Mouse (Mus musculus) liver, postnatal 0 days (tissue): Measurements from ENCODE around the gene Gm17535.
"Not testable (repeated sequence)": the region's sequence is repeated elsewhere in the genome, so short reads cannot be mapped to it uniquely, and the experiment has no call there.

Source experiments
- CTCF ChIP-seq: sonication (generic); IDR thresholded peaks from 2 replicates; pipeline ENCODE4 v1.5.1; 2016; ENCODE audit warnings: antibody characterized with exemption, low read depth
- EP300 ChIP-seq: IDR thresholded peaks from 2 replicates; pipeline ENCODE4 v1.6.1; 2016; ENCODE audit warnings: antibody characterized with exemption, low read depth, mild to moderate bottlenecking

DNA sequence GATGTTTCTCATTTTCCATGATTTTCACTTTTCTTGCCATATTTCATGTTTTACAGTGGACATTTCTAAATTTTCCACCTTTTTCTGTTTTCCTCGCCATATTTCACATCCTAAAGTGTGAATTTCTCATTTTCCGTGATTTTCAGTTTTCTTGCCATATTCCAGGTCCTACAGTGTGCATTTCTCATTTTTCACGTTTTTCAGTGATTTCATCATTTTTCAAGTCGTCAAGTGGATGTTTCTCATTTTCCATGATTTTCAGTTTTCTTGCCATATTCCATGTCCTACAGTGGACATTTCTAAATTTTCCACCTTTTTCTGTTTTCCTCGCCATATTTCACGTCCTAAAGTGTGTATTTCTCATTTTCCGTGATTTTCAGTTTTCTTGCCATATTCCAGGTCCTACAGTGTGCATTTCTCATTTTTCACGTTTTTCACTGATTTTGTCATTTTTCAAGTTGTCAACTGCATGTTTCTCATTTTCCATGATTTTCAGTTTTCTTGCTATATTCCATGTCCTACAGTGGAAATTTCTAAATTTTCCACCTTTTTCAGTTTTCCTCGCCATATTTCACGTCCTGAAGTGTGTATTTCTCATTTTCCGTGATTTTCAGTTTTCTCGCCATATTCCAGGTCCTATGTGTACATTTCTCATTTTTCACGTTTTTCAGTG, 11.0 kb upstream of the Gm17535 start, which contains the start of gene Gm10718:
- TF ChIP-seq EP300, CTCF: not testable (repeated sequence)
